Comparison of ENCODE assay signal across 9 mouse cellular contexts in the genomic region with DNA sequence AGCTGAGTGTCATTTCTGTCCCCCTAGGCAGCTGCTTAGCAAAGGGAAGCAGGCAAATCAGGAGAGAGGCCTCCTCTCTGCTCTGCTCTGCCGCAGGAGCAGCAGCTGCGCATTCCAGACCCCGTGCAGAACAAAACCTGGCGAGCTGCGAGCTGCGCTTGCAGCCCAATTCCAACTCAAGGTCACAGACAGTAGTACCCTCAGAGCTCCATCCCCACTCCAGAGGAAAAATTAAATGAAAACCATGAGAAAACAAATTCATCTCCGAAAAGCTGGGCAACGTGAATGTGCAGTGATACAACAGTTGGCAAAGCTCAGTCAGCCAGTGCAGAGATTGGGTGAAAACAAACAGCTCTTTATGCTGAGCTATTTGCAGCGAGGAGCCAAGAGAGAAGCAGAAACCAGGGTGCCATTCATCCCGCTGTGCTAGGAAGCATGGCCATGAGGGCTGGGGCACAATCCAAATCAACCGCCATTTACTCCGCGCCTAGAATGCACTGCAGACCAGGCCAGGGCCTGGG. TPM values are rescaled to one million over a fixed set of nuclear protein-coding genes. Genes with fewer than 3 reads are reported as not detected.
DNase-seq lines count a peak whose midpoint lies in the region; ATAC-seq and TF ChIP-seq lines count a peak whose summit lies in the region.
"Had no signal": no experiment of that assay in that cellular context is flagged by ENCODE, and none has a peak within 500 bp of the region (broad histone marks: within the 10 kb centered on the region; RNA-seq: fewer than 3 reads in every experiment).

No protein-coding gene starts in this region.

- no peaks in the 10 kb centered on the region for H3K9me3 ChIP-seq in E14TG2a.4 (ENCODE audit: low read length)
- no peaks in the 10 kb centered on the region for H3K9me3 ChIP-seq in intestine, embryonic 15.5 days
- H3K9me3 ChIP-seq in liver, embryonic 11.5 days (ENCODE audit: control insufficient read depth, low read length): no peaks in the 10 kb centered on the region

- peak overlapping the region; percentile 82 for H3K27ac ChIP-seq in intestine, embryonic 15.5 days
- peak overlapping the region; percentile 76 for H3K27ac ChIP-seq in liver, embryonic 11.5 days (ENCODE audit: low read depth, low read length)
- H3K27ac ChIP-seq: kidney, postnatal 0 days had no signal

- H3K9ac ChIP-seq in intestine, embryonic 15.5 days: no peak overlapping the region
- H3K9ac ChIP-seq in liver, embryonic 11.5 days (ENCODE audit: low read depth, low read length): no peak overlapping the region

- H3K27me3 ChIP-seq in E14TG2a.4 (ENCODE audit: insufficient read depth, low read length): no peaks in the 10 kb centered on the region
- H3K27me3 ChIP-seq in intestine, embryonic 15.5 days (replicated peaks): no peaks in the 10 kb centered on the region
- no peaks in the 10 kb centered on the region for H3K27me3 ChIP-seq in liver, embryonic 11.5 days (replicated peaks; ENCODE audit: control insufficient read depth, insufficient read depth, low read length)

- H3K36me3 ChIP-seq in E14TG2a.4 (ENCODE audit: insufficient read depth, low read length): peaks cover 8% of the 10 kb centered on the region; the same call in 1 of the 2 replicates
- H3K36me3 ChIP-seq in intestine, embryonic 15.5 days: 0 out of 2 replicates have a peak, but pooled peaks cover 5% of the 10 kb centered on the region
- H3K36me3 ChIP-seq in liver, embryonic 11.5 days (ENCODE audit: control insufficient read depth, insufficient read depth, low read length): no peaks in the 10 kb centered on the region; the same call in 1 of the 2 replicates

- DNase-seq in cerebellum, adult 9-10 months: peak; percentile 55
- peak; percentile 60 to 79 for DNase-seq in frontal cortex, adult 2 months (ENCODE audit: extremely low spot score in 1 of 2, low spot score in 1 of 2)
- DNase-seq in liver, embryonic 11.5 days (ENCODE audit: low spot score): peak; percentile 33
- DNase-seq in right cerebral cortex, postnatal 14 days: peak; percentile 28
- no peak for DNase-seq in kidney, adult 8-10 months
- no peak for DNase-seq in spleen, postnatal 4 days (ENCODE audit: low spot score in 2 of 2)

- peak; percentile 73 for ATAC-seq in intestine, embryonic 15.5 days
- no peak for ATAC-seq in liver, embryonic 11.5 days (replicated peaks; ENCODE audit: low FRiP score)

- WGBS in intestine, embryonic 15.5 days: 40% methylated on average over 13 of the region's 13 CpGs
- 60% methylated on average over 13 of the region's 13 CpGs for WGBS in liver, embryonic 11.5 days

- peak overlapping the region; percentile 50 for H3K4me3 ChIP-seq in E14TG2a.4 (replicated peaks; ENCODE audit: low read length)
- no peak overlapping the region for H3K4me3 ChIP-seq in intestine, embryonic 15.5 days (replicated peaks)
- no peak overlapping the region for H3K4me3 ChIP-seq in liver, embryonic 11.5 days (ENCODE audit: low read depth, low read length)

- peaks cover 33% of the 10 kb centered on the region for H3K4me1 ChIP-seq in E14TG2a.4 (replicated peaks; ENCODE audit: low read depth, low read length)
- peaks cover 5% of the 10 kb centered on the region; the same call in 1 of the 2 replicates for H3K4me1 ChIP-seq in intestine, embryonic 15.5 days (replicated peaks)
- H3K4me1 ChIP-seq in liver, embryonic 11.5 days (replicated peaks; ENCODE audit: control insufficient read depth, insufficient read depth, low read length): peaks cover 16% of the 10 kb centered on the region; the same call in 1 of the 2 replicates

- TF ChIP-seq CTCF in E14TG2a.4 (conservative IDR thresholded peaks at IDR 0.05; ENCODE audit: low read length): no peak

- H3K4me2 ChIP-seq in intestine, embryonic 15.5 days (replicated peaks): peak overlapping the region; percentile 37
- H3K4me2 ChIP-seq in liver, embryonic 11.5 days: 0 out of 2 replicates have a peak overlapping the region, but pooled peaks have one; percentile 15

RNA-seq across cellular contexts. Expression of a gene that starts 18.6 kb away (rescaled TPM):
- polyA plus RNA-seq in frontal cortex, adult 2 months (2012; rRNA removed): 8.8 and 9.3 TPM in 2 replicates
- 40.8 and 49.3 TPM in 2 replicates for polyA plus RNA-seq in intestine, embryonic 15.5 days (2015; fragmentation: Nextera tagmentation; extraction: Ambion mirVana)
- polyA plus RNA-seq in liver, embryonic 11.5 days (2014; fragmentation: Nextera tagmentation; extraction: Ambion mirVana): 26.3 and 27.5 TPM in 2 replicates

RNA-seq across cellular contexts. Expression of a gene that starts 40.7 kb away (rescaled TPM):
- 0.98 and 1.7 TPM in 2 replicates for polyA plus RNA-seq in frontal cortex, adult 2 months (2012; rRNA removed)
- polyA plus RNA-seq in intestine, embryonic 15.5 days (2015; fragmentation: Nextera tagmentation; extraction: Ambion mirVana): 0.28 and 0.41 TPM in 2 replicates
- 1.2 and 1.6 TPM in 2 replicates for polyA plus RNA-seq in liver, embryonic 11.5 days (2014; fragmentation: Nextera tagmentation; extraction: Ambion mirVana)

RNA-seq across cellular contexts. Expression of a gene that starts 51.7 kb away (rescaled TPM):
- polyA plus RNA-seq in frontal cortex, adult 2 months (2012; rRNA removed): 212 and 257 TPM in 2 replicates
- polyA plus RNA-seq in intestine, embryonic 15.5 days (2015; fragmentation: Nextera tagmentation; extraction: Ambion mirVana): 105 and 116 TPM in 2 replicates
- 81.6 and 85.7 TPM in 2 replicates for polyA plus RNA-seq in liver, embryonic 11.5 days (2014; fragmentation: Nextera tagmentation; extraction: Ambion mirVana)

RNA-seq across cellular contexts. Expression of a gene that starts 52.6 kb away (rescaled TPM):
- 63.8 and 76.5 TPM in 2 replicates for polyA plus RNA-seq in frontal cortex, adult 2 months (2012; rRNA removed)
- 87.7 and 87.9 TPM in 2 replicates for polyA plus RNA-seq in intestine, embryonic 15.5 days (2015; fragmentation: Nextera tagmentation; extraction: Ambion mirVana)
- 78.9 and 81.2 TPM in 2 replicates for polyA plus RNA-seq in liver, embryonic 11.5 days (2014; fragmentation: Nextera tagmentation; extraction: Ambion mirVana)

Comparison
In these comparisons a context has a peak if more than half of its experiments do, and no peak if none do; other contexts are left out.
1. DNase-seq: peak in cerebellum, adult 9-10 months (single experiment), frontal cortex, adult 2 months (2 of 2), liver, embryonic 11.5 days (single experiment) and right cerebral cortex, postnatal 14 days (single experiment); none in kidney, adult 8-10 months (0 of 2) and spleen, postnatal 4 days (0 of 2).